Mouse (Mus musculus): Measurements from ENCODE around the gene Ptpa. TPM values are rescaled to one million over a fixed set of nuclear protein-coding genes. Genes with fewer than 3 reads are reported as not detected.

Gene Ptpa
- polyA plus RNA-seq, 1 experiment from 2014 or later = 161 TPM

GRCm38 (mm10) chr2:30418259-30418658, 2.4 kb downstream of the Ptpa start:
- H3K4me1 ChIP-seq = peaks cover 54% of the 10 kb centered on the region
- peak overlapping the region; percentile 38 for H3K4me3 ChIP-seq
- 73% methylated on average over 6 of the region's 6 CpGs for WGBS

DNA sequence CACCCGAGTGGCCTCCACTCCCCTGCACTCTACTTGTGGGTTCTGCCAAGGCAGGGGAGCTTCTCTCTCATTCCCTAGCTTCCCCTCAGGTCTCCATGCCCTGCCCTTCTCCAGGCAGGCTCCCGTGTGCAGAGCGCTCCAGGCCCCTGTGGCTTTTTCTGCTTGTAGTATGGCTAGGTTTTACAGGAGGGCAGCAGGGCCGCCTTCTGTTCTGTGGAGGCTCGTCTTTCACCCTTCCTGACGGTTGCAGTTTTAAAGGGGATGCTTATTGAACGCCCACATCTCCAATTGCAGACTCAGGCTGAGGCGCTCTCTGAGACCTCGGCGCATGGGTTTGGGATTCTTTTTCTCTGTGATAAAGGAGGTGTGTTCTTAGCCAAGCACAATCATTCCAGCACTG, 3.3 kb downstream of the Ptpa start:
- peak overlapping the region; percentile 38 for H3K4me3 ChIP-seq
- peaks cover 24% of the 10 kb centered on the region for H3K36me3 ChIP-seq (replicated peaks)
- peaks cover 45% of the 10 kb centered on the region for H3K4me1 ChIP-seq
- peak; percentile 46 for DNase-seq (ENCODE audit: low spot score)
- H3K9me3 ChIP-seq = no peaks in the 10 kb centered on the region
- H3K27ac ChIP-seq (replicated peaks) = peak overlapping the region; percentile 80
- H3K27me3 ChIP-seq (replicated peaks; ENCODE audit: low read depth, poor library complexity, severe bottlenecking) = peaks cover 8% of the 10 kb centered on the region
- 27% methylated on average over 10 of the region's 10 CpGs for WGBS

More at GRCm38 (mm10) chr2:30418259-30418658, 2.4 kb downstream of the Ptpa start:
- Histone ChIP-seq H3K9me3 (no peaks in the 10 kb centered on the region), H3K27ac (replicated peaks) (peak overlapping the region; percentile 80), H3K36me3 (replicated peaks) (peaks cover 22% of the 10 kb centered on the region), H3K27me3 (replicated peaks; ENCODE audit: low read depth, poor library complexity, severe bottlenecking) (peaks cover 17% of the 10 kb centered on the region)
- DNase-seq (ENCODE audit: low spot score) = no peak

- H3K4me1 ChIP-seq = peaks cover 28% of the 10 kb centered on the region
- DNase-seq (ENCODE audit: low spot score) = no peak
Observed at GRCm38 (mm10) chr2:30421432-30421831, 5.6 kb downstream of the Ptpa start.

GRCm38 (mm10) chr2:30429156-30429555, 13.3 kb downstream of the Ptpa start:
- Histone ChIP-seq H3K36me3 (replicated peaks) (peaks cover 83% of the 10 kb centered on the region), H3K9me3 (no peaks in the 10 kb centered on the region), H3K27ac (replicated peaks) (no peak overlapping the region), H3K27me3 (replicated peaks; ENCODE audit: low read depth, poor library complexity, severe bottlenecking) (no peaks in the 10 kb centered on the region), H3K4me1 (no peaks in the 10 kb centered on the region), H3K4me3 (no peak overlapping the region)
- DNase-seq (ENCODE audit: low spot score) = no peak

More at GRCm38 (mm10) chr2:30421432-30421831, 5.6 kb downstream of the Ptpa start:
- no peak overlapping the region for H3K27ac ChIP-seq (replicated peaks)
- peaks cover 30% of the 10 kb centered on the region for H3K36me3 ChIP-seq (replicated peaks)
- no peaks in the 10 kb centered on the region for H3K27me3 ChIP-seq (replicated peaks; ENCODE audit: low read depth, poor library complexity, severe bottlenecking)
- no peak overlapping the region for H3K4me3 ChIP-seq
- 85% methylated on average over 4 of the region's 4 CpGs for WGBS
- H3K9me3 ChIP-seq = no peaks in the 10 kb centered on the region

DNA sequence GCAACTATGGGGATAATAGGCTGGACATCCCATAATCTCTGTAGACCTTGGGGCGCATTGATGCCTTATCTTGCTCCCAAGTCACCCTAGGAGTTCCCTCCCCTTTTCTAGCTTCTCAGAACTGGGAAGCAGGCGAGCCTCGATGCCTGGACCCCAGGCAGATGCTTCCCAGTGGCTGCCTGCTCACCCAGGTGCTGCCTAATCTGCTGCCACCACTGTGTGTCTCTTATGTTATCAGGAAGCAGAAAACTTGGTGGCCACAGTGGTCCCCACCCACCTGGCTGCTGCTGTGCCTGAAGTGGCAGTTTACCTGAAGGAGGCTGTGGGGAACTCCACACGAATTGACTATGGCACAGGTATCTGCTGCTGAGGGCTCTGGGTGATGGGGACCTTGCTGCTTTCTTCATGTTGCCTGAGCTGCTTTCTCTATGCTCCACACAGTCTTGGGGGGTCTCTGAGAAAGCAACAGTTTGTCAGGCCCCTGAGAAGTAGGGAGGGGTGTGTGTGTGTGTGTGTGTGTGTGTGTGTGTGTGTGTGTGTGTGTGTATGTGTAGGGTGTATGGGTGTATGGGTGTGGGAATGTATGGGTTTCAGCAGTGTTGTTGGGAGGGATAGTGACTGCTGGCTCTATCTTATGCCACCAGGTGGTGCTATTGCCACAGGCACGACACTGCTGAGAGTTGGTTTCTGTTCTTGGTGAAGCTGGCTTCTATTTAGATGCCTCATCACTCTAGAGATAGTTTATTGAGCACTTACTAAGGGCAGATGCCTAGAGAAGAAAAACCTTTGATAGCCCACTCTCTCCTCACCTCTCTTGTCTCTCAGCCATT, 19.7 kb downstream of the Ptpa start:
- peak; percentile 70 for DNase-seq (ENCODE audit: low spot score)
- Histone ChIP-seq H3K4me1 (peaks cover 14% of the 10 kb centered on the region), H3K9me3 (no peaks in the 10 kb centered on the region), H3K27me3 (replicated peaks; ENCODE audit: low read depth, poor library complexity, severe bottlenecking) (no peaks in the 10 kb centered on the region), H3K27ac (replicated peaks) (no peak overlapping the region; the same call in 1 of the 2 replicates), H3K4me3 (no peak overlapping the region), H3K36me3 (replicated peaks) (peaks cover 99% of the 10 kb centered on the region)
- WGBS = 58% methylated on average over 5 of the region's 5 CpGs

DNA sequence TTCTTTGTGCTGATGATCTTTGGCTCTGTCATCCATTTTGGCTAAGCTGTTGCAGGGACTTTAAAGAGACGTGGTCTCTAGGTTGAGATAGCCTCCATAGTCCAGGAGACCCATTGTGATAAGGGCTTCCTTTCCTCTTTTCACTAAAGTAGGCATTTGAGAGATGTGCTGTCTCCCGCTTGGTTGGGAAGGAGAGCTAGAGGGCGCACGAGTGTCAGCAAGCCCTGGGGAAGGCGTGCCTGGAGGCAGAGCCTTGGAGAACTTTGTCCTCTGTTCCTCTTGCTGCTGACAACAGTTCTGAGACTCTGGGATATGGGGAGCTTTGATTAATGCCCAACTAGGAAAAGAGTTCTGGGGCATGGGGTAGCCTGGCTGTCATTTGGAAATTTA, 20.3 kb downstream of the Ptpa start:
- H3K27me3 ChIP-seq (replicated peaks; ENCODE audit: low read depth, poor library complexity, severe bottlenecking) = no peaks in the 10 kb centered on the region
- no peak for DNase-seq (ENCODE audit: low spot score)
- H3K36me3 ChIP-seq (replicated peaks) = peaks cover 96% of the 10 kb centered on the region
- H3K4me1 ChIP-seq = peaks cover 21% of the 10 kb centered on the region
- WGBS = 78% methylated on average over 5 of the region's 5 CpGs
- H3K9me3 ChIP-seq = no peaks in the 10 kb centered on the region
- no peak overlapping the region for H3K4me3 ChIP-seq
- H3K27ac ChIP-seq (replicated peaks) = no peak overlapping the region

GRCm38 (mm10) chr2:30436809-30437208, 21.0 kb downstream of the Ptpa start:
- peaks cover 27% of the 10 kb centered on the region for H3K4me1 ChIP-seq
- WGBS = 79% methylated on average over 4 of the region's 4 CpGs
- no peaks in the 10 kb centered on the region for H3K27me3 ChIP-seq (replicated peaks; ENCODE audit: low read depth, poor library complexity, severe bottlenecking)
- H3K36me3 ChIP-seq (replicated peaks) = peaks cover 90% of the 10 kb centered on the region
- no peaks in the 10 kb centered on the region for H3K9me3 ChIP-seq
- no peak for DNase-seq (ENCODE audit: low spot score)
- H3K4me3 ChIP-seq = no peak overlapping the region
- no peak overlapping the region for H3K27ac ChIP-seq (replicated peaks)

GRCm38 (mm10) chr2:30437791-30438190, 22.0 kb downstream of the Ptpa start:
- Histone ChIP-seq H3K9me3 (no peaks in the 10 kb centered on the region), H3K27ac (replicated peaks) (no peak overlapping the region), H3K4me1 (peaks cover 37% of the 10 kb centered on the region), H3K4me3 (no peak overlapping the region), H3K36me3 (replicated peaks) (peaks cover 80% of the 10 kb centered on the region), H3K27me3 (replicated peaks; ENCODE audit: low read depth, poor library complexity, severe bottlenecking) (no peaks in the 10 kb centered on the region)
- 92% methylated on average over 4 of the region's 4 CpGs for WGBS
- no peak for DNase-seq (ENCODE audit: low spot score)

DNA sequence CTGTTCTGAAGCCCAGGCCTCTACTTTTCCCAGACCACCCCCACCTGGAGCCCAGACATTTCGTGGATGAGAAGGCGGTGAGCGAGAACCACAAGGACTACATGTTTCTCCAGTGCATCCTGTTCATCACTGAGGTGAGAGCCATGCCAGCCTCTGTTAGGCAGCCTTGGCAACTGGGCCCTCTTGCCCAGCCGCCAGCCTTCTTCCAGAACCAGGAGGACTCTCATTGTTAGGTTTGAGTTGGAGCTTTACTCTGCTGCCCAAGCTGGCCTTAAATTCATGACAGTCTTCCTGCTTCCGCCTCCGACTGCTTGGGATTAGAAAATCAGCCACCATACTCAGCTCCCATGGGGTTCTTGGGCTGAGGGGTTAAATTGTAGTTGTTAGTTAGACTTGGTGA, 23.8 kb downstream of the Ptpa start:
- Histone ChIP-seq H3K4me3 (no peak overlapping the region), H3K9me3 (no peaks in the 10 kb centered on the region), H3K4me1 (peaks cover 55% of the 10 kb centered on the region), H3K27me3 (replicated peaks; ENCODE audit: low read depth, poor library complexity, severe bottlenecking) (no peaks in the 10 kb centered on the region), H3K36me3 (replicated peaks) (peaks cover 80% of the 10 kb centered on the region), H3K27ac (replicated peaks) (peak overlapping the region; percentile 98; the same call in 1 of the 2 replicates)
- WGBS = 92% methylated on average over 6 of the region's 6 CpGs
- no peak for DNase-seq (ENCODE audit: low spot score)

DNA sequence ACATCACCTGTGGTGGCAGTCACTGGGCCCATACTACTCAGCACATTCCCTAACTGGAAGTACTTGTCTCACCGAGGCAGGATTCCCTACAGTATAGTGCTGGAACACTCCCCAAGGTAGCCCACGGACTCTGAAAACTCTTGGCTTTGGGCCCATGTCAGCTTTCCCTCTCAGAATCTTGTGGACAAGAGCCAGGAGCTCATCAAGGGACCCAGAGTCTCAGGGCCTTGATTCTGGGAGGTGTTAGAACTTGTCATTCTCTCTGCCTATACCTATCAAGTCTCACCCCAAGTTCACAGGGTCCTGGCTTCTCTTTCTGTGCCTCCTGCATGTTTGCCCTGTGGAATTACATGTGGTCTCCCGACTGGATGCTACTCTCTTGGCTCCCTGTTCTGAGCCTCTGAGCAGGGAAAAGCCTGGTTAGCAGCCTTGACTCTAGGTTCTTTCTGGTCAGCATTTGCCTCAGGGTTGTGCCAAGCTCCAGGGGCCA, 24.4 kb downstream of the Ptpa start:
- H3K27me3 ChIP-seq (replicated peaks; ENCODE audit: low read depth, poor library complexity, severe bottlenecking) = no peaks in the 10 kb centered on the region
- 67% methylated on average over 3 of the region's 3 CpGs for WGBS
- no peaks in the 10 kb centered on the region for H3K9me3 ChIP-seq
- H3K4me1 ChIP-seq = peaks cover 60% of the 10 kb centered on the region
- peak overlapping the region; percentile 98 for H3K27ac ChIP-seq (replicated peaks)
- peak overlapping the region; percentile 48; the same call in 1 of the 2 replicates for H3K4me3 ChIP-seq
- no peak for DNase-seq (ENCODE audit: low spot score)
- peaks cover 80% of the 10 kb centered on the region for H3K36me3 ChIP-seq (replicated peaks)

- Histone ChIP-seq H3K4me3 (peak overlapping the region; percentile 48), H3K4me1 (peaks cover 63% of the 10 kb centered on the region)
- WGBS = 16% methylated on average over 12 of the region's 12 CpGs
Observed at GRCm38 (mm10) chr2:30440701-30441517, 25.1 kb downstream of the Ptpa start.

More at GRCm38 (mm10) chr2:30440701-30441517, 25.1 kb downstream of the Ptpa start:
- H3K36me3 ChIP-seq (replicated peaks) = peaks cover 80% of the 10 kb centered on the region
- H3K9me3 ChIP-seq = no peaks in the 10 kb centered on the region
- peak overlapping the region; percentile 98 for H3K27ac ChIP-seq (replicated peaks)
- no peaks in the 10 kb centered on the region for H3K27me3 ChIP-seq (replicated peaks; ENCODE audit: low read depth, poor library complexity, severe bottlenecking)
- DNase-seq (ENCODE audit: low spot score) = peak; percentile 74
